Mouse (Mus musculus) C2C12 (cell line): ENCODE measurements at regions not wholly inside any gene's neighbourhood (a gene's known extent, or its start where the extent isn't known, plus 50 kb on each side); places are given as distances from the start of the nearest gene placed in this dataset.

Experiments
- H3K27me3 ChIP-seq: one replicate; pipeline ENCODE4 v1.6.1; 2011; ENCODE audit not compliant: control insufficient read depth, insufficient read depth, insufficient read length
- H3K36me3 ChIP-seq: one replicate; pipeline ENCODE4 v1.6.1; 2011; ENCODE audit not compliant: control insufficient read depth, insufficient read depth
- H3K4me3 ChIP-seq: one replicate; pipeline ENCODE4 v1.5.1; 2011; ENCODE audit warnings: mild to moderate bottlenecking, control low read depth; ENCODE audit not compliant: poor library complexity, insufficient read depth, severe bottlenecking
- H3K79me2 ChIP-seq: one replicate; pipeline ENCODE4 v1.6.1; 2011; ENCODE audit not compliant: control insufficient read depth, insufficient read depth
- H3K79me3 ChIP-seq: one replicate; pipeline ENCODE4 v1.6.1; 2011; ENCODE audit warnings: low read depth, control low read depth
- H3ac ChIP-seq: one replicate; pipeline ENCODE3; 2011; ENCODE audit warnings: low read depth; ENCODE audit not compliant: control insufficient read depth, insufficient read length
- CEBPB ChIP-seq: IDR thresholded peaks from one replicate; pipeline ENCODE4 v1.6.1; 2011; ENCODE audit warnings: low read depth, mild to moderate bottlenecking, control low read depth, moderate library complexity
- CTCF ChIP-seq: IDR thresholded peaks from one replicate; pipeline ENCODE4 v1.5.1; 2011; ENCODE audit not compliant: control insufficient read depth, insufficient read depth, insufficient read length
- FOSL1 ChIP-seq: IDR thresholded peaks from one replicate; pipeline ENCODE4 v1.8.0; 2011; ENCODE audit warnings: mild to moderate bottlenecking, low read length; ENCODE audit not compliant: poor library complexity, insufficient read depth, severe bottlenecking
- MAX ChIP-seq: IDR thresholded peaks from one replicate; pipeline ENCODE4 v1.6.1; 2011; ENCODE audit warnings: mild to moderate bottlenecking, control low read depth
- MYOD1 ChIP-seq: IDR thresholded peaks from one replicate; pipeline ENCODE4 v1.6.1; 2011; ENCODE audit warnings: low read depth; ENCODE audit not compliant: control insufficient read depth, insufficient read length
- MYOG ChIP-seq: IDR thresholded peaks from one replicate; pipeline ENCODE4 v1.6.1; 2011; ENCODE audit not compliant: control insufficient read depth, insufficient read length; ENCODE audit errors: extremely low read depth
- USF1 ChIP-seq: IDR thresholded peaks from one replicate; pipeline ENCODE4 v1.6.1; 2011; ENCODE audit warnings: low read depth, mild to moderate bottlenecking, control low read depth, moderate library complexity

DNA sequence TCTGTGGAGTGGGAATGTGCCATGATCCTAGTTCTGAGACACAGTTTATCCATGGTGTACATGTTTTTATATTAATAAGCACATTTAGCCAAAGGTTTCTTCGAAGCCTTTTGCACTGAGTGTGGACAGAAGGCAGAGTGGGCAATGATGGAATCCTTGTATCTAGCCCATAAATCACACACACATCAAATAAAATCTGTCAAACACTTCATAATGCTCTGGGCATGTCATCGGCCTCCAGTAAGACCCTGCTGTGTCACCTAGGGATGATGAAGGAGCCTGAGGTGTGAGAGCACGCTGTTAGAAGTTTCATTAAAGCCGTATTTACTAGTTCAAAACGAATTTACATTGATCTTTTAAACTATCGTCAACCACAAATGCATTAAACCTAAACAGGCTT, 331.7 kb downstream of the Setd4 start:
- Histone ChIP-seq H3K4me3 (no peak overlapping the region), H3K79me3 (no peaks in the 10 kb centered on the region), H3ac (no peak overlapping the region), H3K36me3 (no peaks in the 10 kb centered on the region), H3K27me3 (no peaks in the 10 kb centered on the region), H3K79me2 (no peaks in the 10 kb centered on the region)
- TF ChIP-seq FOSL1 = no peak
- no peak for TF ChIP-seq MYOG
- no peak for TF ChIP-seq CTCF
- TF ChIP-seq MYOD1 = no peak
- no peak for TF ChIP-seq USF1
- no peak for TF ChIP-seq CEBPB
- no peak for TF ChIP-seq MAX

GRCm38 (mm10) chr16:93264061-93264585, 339.7 kb downstream of the Setd4 start:
- no peaks in the 10 kb centered on the region for H3K36me3 ChIP-seq
- no peaks in the 10 kb centered on the region for H3K27me3 ChIP-seq
- H3K79me3 ChIP-seq = no peaks in the 10 kb centered on the region
- H3ac ChIP-seq = no peak overlapping the region
- H3K4me3 ChIP-seq = no peak overlapping the region
- TF ChIP-seq MAX (no peak), USF1 (no peak), MYOG (no peak), CTCF (no peak), CEBPB (no peak), FOSL1 (no peak), MYOD1 (no peak)
- no peaks in the 10 kb centered on the region for H3K79me2 ChIP-seq

DNA sequence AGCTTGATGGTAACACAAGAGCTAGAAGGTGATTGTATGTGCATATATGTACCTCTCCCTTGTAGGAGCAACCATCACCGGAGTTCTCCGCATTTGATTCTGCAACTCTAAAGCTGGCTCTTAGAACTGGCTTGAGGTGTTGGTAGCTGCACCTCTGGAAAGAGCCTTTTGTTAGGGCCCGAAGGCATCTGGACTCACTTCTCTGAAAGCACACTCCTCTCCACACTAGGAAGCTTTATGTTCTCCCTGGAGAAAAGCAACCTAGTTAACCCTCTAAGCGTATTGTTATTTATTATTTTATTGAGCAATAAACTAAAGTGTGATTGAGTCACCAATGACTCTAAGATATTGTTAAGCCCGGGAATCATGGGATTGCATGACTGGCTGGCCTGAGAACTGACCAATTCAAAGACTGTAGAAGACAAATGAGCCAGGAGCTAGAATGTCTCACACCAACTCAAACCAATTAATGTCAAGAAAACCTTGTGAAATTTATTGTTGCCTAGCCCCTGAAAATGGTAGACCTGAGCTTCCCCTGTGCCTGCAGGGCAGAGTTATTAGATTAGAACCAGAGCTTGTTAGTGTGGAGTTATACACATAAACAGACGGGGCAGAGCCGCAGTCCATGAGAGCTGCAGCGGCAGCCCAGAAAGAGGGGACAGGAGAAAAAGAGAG, 340.6 kb downstream of the Setd4 start:
- Histone ChIP-seq H3K79me3 (no peaks in the 10 kb centered on the region), H3K4me3 (no peak overlapping the region), H3K27me3 (no peaks in the 10 kb centered on the region), H3K36me3 (no peaks in the 10 kb centered on the region), H3ac (no peak overlapping the region), H3K79me2 (no peaks in the 10 kb centered on the region)
- no peak for TF ChIP-seq MYOD1

DNA sequence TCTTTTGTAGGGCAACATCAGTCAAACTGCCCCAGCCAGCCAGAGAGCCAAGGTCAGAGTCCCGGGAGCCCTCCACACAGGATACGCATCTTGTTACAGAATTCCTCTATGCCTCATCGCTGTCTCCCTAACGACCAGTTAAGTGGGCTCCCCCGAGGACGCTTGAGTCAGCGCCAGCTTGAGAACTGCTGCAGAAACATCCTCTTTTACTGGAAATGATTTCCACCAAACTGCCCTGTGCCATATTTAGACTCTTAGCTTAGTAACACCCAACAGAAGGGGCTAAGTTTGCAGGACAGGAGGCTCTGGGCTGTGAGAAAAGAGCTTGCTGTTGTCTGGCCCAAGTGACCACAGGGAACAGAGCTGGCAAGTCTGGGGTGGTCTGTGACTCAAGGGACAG, 357.0 kb downstream of the Setd4 start:
- Histone ChIP-seq H3ac (no peak overlapping the region), H3K4me3 (no peak overlapping the region), H3K79me3 (no peaks in the 10 kb centered on the region), H3K27me3 (no peaks in the 10 kb centered on the region), H3K79me2 (no peaks in the 10 kb centered on the region), H3K36me3 (no peaks in the 10 kb centered on the region)
- TF ChIP-seq USF1 (no peak), CTCF (no peak), CEBPB (no peak), MYOD1 (no peak), FOSL1 (no peak), MYOG (no peak), MAX (no peak)

GRCm38 (mm10) chr16:93245738-93246137, 358.1 kb downstream of the Setd4 start:
- H3K36me3 ChIP-seq = no peaks in the 10 kb centered on the region
- TF ChIP-seq FOSL1 (no peak), CTCF (no peak), USF1 (no peak), MYOD1 (no peak)
- no peak overlapping the region for H3ac ChIP-seq
- H3K79me3 ChIP-seq = no peaks in the 10 kb centered on the region
- H3K27me3 ChIP-seq = no peaks in the 10 kb centered on the region
- H3K4me3 ChIP-seq = no peak overlapping the region
- no peaks in the 10 kb centered on the region for H3K79me2 ChIP-seq

DNA sequence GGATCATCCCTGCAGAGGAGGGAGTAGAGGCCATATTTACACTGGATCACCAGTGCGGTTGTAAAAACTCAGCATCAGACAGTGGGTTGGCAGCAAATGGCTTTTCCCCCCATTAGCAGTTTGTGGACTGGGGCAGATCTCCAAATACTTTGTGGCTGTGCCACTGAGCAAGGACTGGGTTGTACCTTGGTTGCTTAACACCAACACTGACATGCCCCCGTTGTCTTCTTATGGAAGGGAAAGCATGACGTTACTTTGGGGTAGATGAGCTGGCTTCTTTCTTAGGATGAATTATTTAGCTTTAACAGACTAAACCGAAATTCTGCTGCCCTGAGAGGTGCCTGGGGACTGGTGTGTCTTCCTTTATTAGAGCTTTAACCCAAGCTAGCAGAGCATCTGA, 365.0 kb downstream of the Setd4 start:
- no peaks in the 10 kb centered on the region for H3K27me3 ChIP-seq
- no peak overlapping the region for H3ac ChIP-seq
- H3K4me3 ChIP-seq = no peak overlapping the region
- H3K79me2 ChIP-seq = no peaks in the 10 kb centered on the region
- H3K79me3 ChIP-seq = no peaks in the 10 kb centered on the region
- H3K36me3 ChIP-seq = no peaks in the 10 kb centered on the region
- TF ChIP-seq FOSL1 = no peak
- peak; percentile 10 for TF ChIP-seq MYOD1
- peak; percentile 87 for TF ChIP-seq CEBPB

DNA sequence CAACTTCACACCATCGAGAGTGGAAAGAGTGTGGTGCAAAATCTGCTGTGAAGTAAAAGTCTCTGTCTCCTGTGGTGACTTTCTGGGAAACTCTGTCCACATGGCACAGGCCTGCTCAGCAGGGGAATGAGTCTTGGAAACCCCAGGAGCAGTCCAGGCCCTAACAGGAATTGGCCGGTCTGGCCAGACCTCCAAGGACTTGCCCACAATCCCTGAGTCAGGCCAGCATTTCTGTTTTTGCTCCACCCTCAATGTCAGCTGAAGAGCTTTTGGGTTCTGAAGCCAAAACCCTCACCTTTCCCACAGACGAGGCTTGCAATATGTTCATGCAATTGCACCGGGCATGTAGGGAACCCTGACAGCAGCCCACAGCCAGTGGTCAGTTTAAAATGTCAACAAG, 365.5 kb downstream of the Setd4 start:
- Histone ChIP-seq H3K27me3 (no peaks in the 10 kb centered on the region), H3ac (no peak overlapping the region), H3K4me3 (no peak overlapping the region), H3K79me3 (no peaks in the 10 kb centered on the region), H3K36me3 (no peaks in the 10 kb centered on the region), H3K79me2 (no peaks in the 10 kb centered on the region)
- no peak for TF ChIP-seq USF1
- peak; percentile 46 for TF ChIP-seq MAX
- TF ChIP-seq CEBPB = no peak
- no peak for TF ChIP-seq CTCF
- no peak for TF ChIP-seq MYOD1
